Mouse (Mus musculus) hindbrain, embryonic 10.5 days (tissue): ENCODE measurements around the gene Rbm10. TPM values are rescaled to one million over a fixed set of nuclear protein-coding genes. Genes with fewer than 3 reads are reported as not detected.

Source experiments
- DNase-seq: peaks from one replicate; pipeline ENCODE4 v3.0.0-alpha.2; 2017; ENCODE audit warnings: low spot score
- H3K27ac ChIP-seq: fragments of 300-500 bp; sonication (generic); 2 replicates; pipeline ENCODE4 v1.5.1; 2016; ENCODE audit warnings: mild to moderate bottlenecking, moderate library complexity
- H3K27me3 ChIP-seq: fragments of 300-500 bp; sonication (generic); 2 replicates; pipeline ENCODE4 v1.6.1; 2016; ENCODE audit warnings: mild to moderate bottlenecking; ENCODE audit not compliant: poor library complexity, insufficient read depth, severe bottlenecking
- H3K36me3 ChIP-seq: fragments of 300-500 bp; sonication (generic); 2 replicates; pipeline ENCODE4 v1.6.1; 2016; ENCODE audit warnings: mild to moderate bottlenecking, moderate library complexity
- H3K4me1 ChIP-seq: fragments of 300-500 bp; sonication (generic); replicated peaks from 2 replicates; pipeline ENCODE4 v1.6.1; 2016; ENCODE audit warnings: mild to moderate bottlenecking
- H3K4me3 ChIP-seq: fragments of 300-500 bp; sonication (generic); 2 replicates; pipeline ENCODE4 v1.5.1; 2016; ENCODE audit warnings: mild to moderate bottlenecking, moderate library complexity
- H3K9me3 ChIP-seq: fragments of 300-500 bp; sonication (generic); 2 replicates; pipeline ENCODE4 v1.6.1; 2016; ENCODE audit warnings: mild to moderate bottlenecking, moderate library complexity
- WGBS: fragments of 180-500 bp; shearing (Covaris S2); methylation state at CpG from one replicate; pipeline ENCODE4 v1.1.7; 2016; 5-methylcytosine and 5-hydroxymethylcytosine counted together
- polyA plus RNA-seq: library from polyadenylated mRNA; unstranded; fragments of >200 nt; fragmentation: Nextera tagmentation; extraction: Ambion mirVana; gene quantifications from 2 replicates; pipeline ENCODE4 v1.2.1, GENCODE M21; 2016

Gene Rbm10
- polyA plus RNA-seq, 1 experiment from 2014 or later: 89.3 TPM

DNA sequence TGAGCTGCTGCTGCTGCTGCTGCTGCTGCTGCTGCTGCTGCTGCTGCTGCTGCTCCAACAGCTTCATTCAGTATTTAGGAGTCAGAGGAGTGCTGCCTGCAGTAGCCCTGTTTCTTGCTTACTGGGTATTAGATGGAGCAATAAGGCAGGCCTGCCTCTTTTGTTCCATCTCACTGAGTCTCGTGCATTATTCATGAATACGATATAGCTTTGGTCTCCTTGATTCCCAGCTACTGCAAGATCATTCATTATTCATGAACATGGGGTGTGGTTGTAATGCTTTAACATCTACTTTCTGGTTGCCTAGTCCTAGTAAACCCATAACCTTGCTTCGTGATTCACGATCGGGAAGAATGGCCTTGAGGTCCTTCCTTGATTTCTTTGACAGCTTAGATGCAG is 45.0 kb downstream of the Rbm10 start:
- Histone ChIP-seq H3K4me1 (peaks cover 14% of the 10 kb centered on the region), H3K9me3 (no peaks in the 10 kb centered on the region), H3K36me3 (peaks cover 14% of the 10 kb centered on the region), H3K27me3 (no peaks in the 10 kb centered on the region), H3K4me3 (peak overlapping the region; percentile 68), H3K27ac (peak overlapping the region; percentile 75)
- WGBS: 28% methylated on average over 5 of the region's 5 CpGs
- DNase-seq: no peak

DNA sequence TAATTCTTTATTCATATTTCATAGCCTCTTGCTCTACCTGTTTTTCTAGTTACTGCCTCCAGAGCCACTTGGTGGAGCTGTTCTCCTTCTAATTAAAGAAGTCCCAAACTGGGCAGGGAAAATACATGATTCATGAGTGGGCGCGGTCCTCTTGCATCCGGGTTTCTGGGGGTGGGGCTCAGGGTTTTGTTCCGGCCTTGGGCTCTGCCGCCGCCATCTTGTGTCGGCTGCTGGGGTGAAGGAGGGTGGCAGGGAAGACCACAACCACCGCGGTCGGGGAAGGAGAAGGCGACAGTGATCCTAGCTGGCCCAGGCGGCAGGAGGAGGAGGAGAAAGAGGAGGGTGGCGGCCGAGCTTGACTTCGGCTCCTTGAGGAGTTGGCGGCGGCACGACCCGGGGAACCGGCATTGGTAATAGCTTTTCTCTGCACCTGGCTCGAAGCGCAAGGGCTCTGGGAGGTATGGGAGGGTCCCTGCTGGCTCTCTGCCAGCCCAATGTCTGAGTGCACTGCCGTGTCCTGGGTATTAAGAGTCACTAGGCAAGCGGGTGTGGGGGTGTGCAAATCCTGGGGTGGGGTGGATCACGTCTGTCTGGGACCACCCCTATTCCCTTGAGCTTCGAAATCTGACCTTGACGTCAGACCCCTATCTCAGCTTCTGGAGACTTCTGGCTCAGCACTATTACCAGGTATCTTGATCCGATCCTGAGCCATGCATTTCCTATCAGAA is 45.6 kb downstream of the Rbm10 start:
- peaks cover 14% of the 10 kb centered on the region for H3K4me1 ChIP-seq
- 24% methylated on average over 28 of the region's 28 CpGs for WGBS
- H3K27me3 ChIP-seq: no peaks in the 10 kb centered on the region
- H3K4me3 ChIP-seq: peak overlapping the region; percentile 68
- peak overlapping the region; percentile 93 for H3K27ac ChIP-seq
- DNase-seq: peak; percentile 82
- no peaks in the 10 kb centered on the region for H3K9me3 ChIP-seq
- peaks cover 19% of the 10 kb centered on the region for H3K36me3 ChIP-seq

DNA sequence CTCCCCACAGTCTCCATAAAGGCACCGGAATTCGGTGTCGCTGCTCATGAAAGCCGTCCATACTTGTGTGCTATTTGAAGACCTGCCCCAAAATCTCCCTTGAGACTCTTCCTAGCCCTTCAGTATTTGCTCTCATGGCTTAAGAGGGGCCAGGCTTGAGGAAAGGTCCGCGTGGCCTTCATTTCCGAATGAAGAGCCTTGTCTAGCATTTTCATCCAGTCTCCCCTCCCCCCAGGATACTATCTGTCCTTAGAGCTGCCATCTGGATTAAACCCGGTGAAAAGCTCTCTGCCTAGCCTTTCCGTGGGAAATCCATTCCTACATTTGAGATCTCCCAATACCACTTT is 46.1 kb downstream of the Rbm10 start:
- 22% methylated on average over 9 of the region's 9 CpGs for WGBS
- Histone ChIP-seq H3K36me3 (peaks cover 25% of the 10 kb centered on the region), H3K9me3 (no peaks in the 10 kb centered on the region), H3K4me3 (peak overlapping the region; percentile 68), H3K4me1 (peaks cover 14% of the 10 kb centered on the region), H3K27ac (peak overlapping the region; percentile 93), H3K27me3 (no peaks in the 10 kb centered on the region)
- DNase-seq: no peak

DNA sequence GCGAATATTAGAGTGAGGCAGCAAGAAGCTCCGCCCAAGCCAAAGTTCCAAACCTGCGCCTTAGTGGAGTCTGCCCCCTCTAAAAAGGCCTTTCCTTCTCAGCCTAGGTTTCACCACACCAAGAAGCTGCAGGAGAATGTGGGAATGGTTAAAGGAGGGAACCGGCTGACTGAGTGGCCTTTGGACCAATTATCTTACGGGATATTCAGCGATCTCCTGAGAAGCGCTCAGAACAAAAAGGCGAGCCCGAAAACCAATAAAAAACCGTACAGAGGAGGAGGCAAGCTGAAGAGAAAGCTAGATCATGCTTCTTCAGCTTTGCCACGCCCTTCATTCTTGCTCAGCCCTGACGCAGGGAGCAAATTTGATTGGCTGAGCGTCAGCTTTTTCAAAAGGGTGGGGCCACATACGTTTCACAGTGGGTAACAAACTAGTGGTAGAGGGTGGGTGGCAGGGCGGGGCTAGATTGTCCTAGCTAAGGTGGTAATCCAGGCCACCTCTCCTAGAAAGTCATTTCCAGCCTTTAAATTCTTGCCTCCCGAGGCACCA is 70.3 kb downstream of the Rbm10 start, which contains the start of gene Cdk16:
TSS of gene Cdk16 (plus strand) at position 436 of the 549 bp plus-strand sequence.
- 17% methylated on average over 16 of the region's 16 CpGs for WGBS
- 0 out of 2 replicates have a peak, but pooled peaks cover 2% of the 10 kb centered on the region for H3K9me3 ChIP-seq
- peaks cover 14% of the 10 kb centered on the region for H3K4me1 ChIP-seq
- DNase-seq: peak; percentile 81
- peak within 1 kb of the TSS; percentile 66 for H3K4me3 ChIP-seq
- H3K27me3 ChIP-seq: no peaks in the 10 kb centered on the region
- H3K36me3 ChIP-seq: peaks cover 27% of the 10 kb centered on the region
- peak within 1 kb of the TSS; percentile 95 for H3K27ac ChIP-seq

DNA sequence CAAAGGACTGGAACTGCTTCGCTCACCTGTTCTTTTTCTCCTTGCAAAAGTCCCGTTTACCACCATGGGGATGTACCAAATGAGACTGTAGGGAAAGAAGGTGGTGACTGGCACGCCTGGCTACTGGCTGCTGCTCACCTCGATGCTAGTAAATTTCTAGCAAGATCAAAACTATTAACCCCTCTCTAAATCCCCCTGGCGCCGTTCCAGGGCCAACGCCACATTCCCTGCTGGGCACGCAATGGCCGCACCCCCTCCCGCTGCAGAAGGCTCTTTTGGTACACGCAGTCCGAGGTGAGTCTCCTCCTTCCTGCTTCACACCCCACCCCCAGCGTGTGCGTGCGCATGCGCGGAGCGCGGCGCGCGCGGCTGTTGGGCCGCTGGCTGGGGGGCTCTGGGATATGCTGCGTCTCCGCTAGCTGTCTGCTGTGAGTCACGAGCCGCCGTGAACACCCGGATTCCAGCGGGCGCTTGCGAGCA is 70.8 kb downstream of the Rbm10 start:
- peak; percentile 85 for DNase-seq
- WGBS: 19% methylated on average over 33 of the region's 33 CpGs
- Histone ChIP-seq H3K36me3 (peaks cover 27% of the 10 kb centered on the region), H3K27ac (peak overlapping the region; percentile 95), H3K9me3 (0 out of 2 replicates have a peak, but pooled peaks cover 2% of the 10 kb centered on the region), H3K4me1 (peaks cover 14% of the 10 kb centered on the region), H3K27me3 (no peaks in the 10 kb centered on the region), H3K4me3 (peak overlapping the region; percentile 66)

DNA sequence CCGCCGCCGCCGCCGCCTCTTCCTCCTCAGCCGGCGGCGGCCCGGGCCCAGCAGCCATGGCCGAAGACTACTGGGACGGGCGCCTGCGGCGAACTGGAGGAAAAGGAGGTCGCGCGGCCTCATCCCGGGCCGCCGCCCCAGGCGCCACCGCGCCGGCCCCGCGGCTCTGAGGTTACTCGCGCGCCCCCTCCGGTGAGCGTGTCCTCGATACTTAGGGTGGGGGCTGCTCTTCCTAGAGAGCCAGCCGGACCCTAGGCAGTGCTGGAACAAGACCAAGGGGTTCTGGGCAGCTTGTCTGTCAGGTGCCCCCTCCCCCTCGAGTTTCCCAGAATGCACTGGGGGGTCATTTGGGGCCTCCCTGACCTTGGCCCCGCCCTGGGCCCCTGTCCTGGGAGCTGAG is 71.3 kb downstream of the Rbm10 start:
- peak; percentile 64 for DNase-seq
- H3K4me1 ChIP-seq: peaks cover 14% of the 10 kb centered on the region
- WGBS: 19% methylated on average over 35 of the region's 35 CpGs
- 0 out of 2 replicates have a peak, but pooled peaks cover 2% of the 10 kb centered on the region for H3K9me3 ChIP-seq
- H3K4me3 ChIP-seq: peak overlapping the region; percentile 66
- H3K27me3 ChIP-seq: no peaks in the 10 kb centered on the region
- peak overlapping the region; percentile 95 for H3K27ac ChIP-seq
- peaks cover 28% of the 10 kb centered on the region for H3K36me3 ChIP-seq

DNA sequence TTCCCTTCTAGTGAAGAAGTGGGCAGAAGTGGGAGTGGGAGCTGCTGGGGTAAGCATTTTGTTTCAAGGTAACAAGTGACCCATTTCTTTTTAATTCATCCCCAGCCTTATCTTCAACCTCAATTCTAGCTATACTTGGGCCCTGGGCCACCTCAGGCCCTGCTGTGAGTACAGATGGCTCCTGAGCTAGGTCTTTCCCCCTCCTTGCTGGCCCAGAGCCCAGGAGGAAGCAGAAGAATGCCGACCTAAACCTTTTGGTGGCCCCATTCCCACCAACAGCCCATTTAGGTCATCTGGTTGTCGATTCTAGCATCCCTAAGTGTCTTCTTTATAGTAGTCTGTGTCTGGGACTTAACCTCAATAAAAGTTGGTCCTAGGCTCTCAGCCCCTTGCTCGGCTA is 74.3 kb downstream of the Rbm10 start:
- H3K4me1 ChIP-seq: peaks cover 14% of the 10 kb centered on the region
- H3K9me3 ChIP-seq: 0 out of 2 replicates have a peak, but pooled peaks cover 5% of the 10 kb centered on the region
- H3K27me3 ChIP-seq: no peaks in the 10 kb centered on the region
- WGBS: 85% methylated on average over 3 of the region's 3 CpGs
- no peak overlapping the region for H3K4me3 ChIP-seq
- H3K27ac ChIP-seq: no peak overlapping the region
- H3K36me3 ChIP-seq: peaks cover 52% of the 10 kb centered on the region
- no peak for DNase-seq

DNA sequence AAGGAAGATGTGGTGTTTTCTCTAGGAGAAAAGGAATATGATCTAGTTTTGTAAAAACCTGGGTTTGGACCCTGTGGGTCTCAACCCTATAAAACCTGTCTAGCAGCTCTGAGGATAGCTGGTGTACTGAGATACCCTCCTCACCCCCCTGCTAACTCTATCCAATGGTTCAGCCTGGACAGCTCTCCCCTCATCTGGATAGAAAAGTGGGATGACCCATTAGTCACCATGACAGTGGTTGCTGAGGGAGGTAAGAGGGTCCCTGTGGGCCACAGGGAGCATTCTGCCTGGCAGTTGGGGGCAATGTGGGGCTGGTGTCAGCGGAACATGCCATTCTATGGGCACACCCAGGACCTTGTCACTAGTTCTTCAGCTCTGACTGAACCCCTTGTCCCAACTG is 75.3 kb downstream of the Rbm10 start:
- WGBS: 91% methylated on average over 1 of the region's 1 CpGs
- Histone ChIP-seq H3K36me3 (peaks cover 63% of the 10 kb centered on the region), H3K4me3 (no peak overlapping the region)

DNA sequence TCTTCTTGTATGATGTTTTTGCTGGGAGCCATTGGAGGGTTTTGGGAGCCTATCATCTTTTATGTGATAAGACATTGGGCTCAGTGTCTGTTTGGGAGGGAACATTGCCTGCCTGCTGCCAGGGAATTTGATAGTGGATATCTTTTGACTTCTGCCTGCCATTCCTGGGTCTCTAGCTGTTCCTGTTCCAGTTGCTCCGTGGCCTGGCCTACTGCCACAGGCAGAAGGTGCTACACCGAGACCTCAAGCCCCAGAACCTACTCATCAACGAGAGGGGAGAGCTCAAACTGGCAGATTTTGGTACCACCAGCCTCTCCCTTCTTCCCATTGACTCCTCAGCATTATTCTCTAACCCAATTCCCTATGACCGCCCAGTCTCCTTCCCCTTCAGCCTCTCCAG is 78.5 kb downstream of the Rbm10 start:
- WGBS: 88% methylated on average over 4 of the region's 4 CpGs
- Histone ChIP-seq H3K4me1 (no peaks in the 10 kb centered on the region), H3K4me3 (no peak overlapping the region), H3K27me3 (no peaks in the 10 kb centered on the region), H3K9me3 (0 out of 2 replicates have a peak, but pooled peaks cover 2% of the 10 kb centered on the region), H3K27ac (no peak overlapping the region), H3K36me3 (peaks cover 83% of the 10 kb centered on the region)
- DNase-seq: no peak

More for the DNA sequence above, 75.3 kb downstream of the Rbm10 start:
- Histone ChIP-seq H3K4me1 (peaks cover 8% of the 10 kb centered on the region), H3K27ac (no peak overlapping the region), H3K9me3 (0 out of 2 replicates have a peak, but pooled peaks cover 5% of the 10 kb centered on the region), H3K27me3 (no peaks in the 10 kb centered on the region)
- no peak for DNase-seq

Other genes with a start within 250 kb of the Rbm10 start
- gene Jade3, start 191.8 kb upstream of the Rbm10 start, polyA plus RNA-seq: 7.8 and 10.1 TPM in 2 replicates
- gene Rgn, start 67.7 kb upstream of the Rbm10 start, polyA plus RNA-seq: 0.09 TPM in 1 of 2 replicates, not detected in the other
- gene Ndufb11, start 116 bp downstream of the Rbm10 start, polyA plus RNA-seq: 186 and 210 TPM in 2 replicates
- 261 and 307 TPM in 2 replicates for gene Uba1, start 40.8 kb downstream of the Rbm10 start, polyA plus RNA-seq
- gene Cdk16, start 70.5 kb downstream of the Rbm10 start, polyA plus RNA-seq: 125 and 144 TPM in 2 replicates
- gene Usp11, start 86.4 kb downstream of the Rbm10 start, polyA plus RNA-seq: 68.4 and 76.7 TPM in 2 replicates
- gene Araf, start 180.3 kb downstream of the Rbm10 start, polyA plus RNA-seq: 103 and 115 TPM in 2 replicates